Mouse (Mus musculus) heart, postnatal 0 days (tissue): ENCODE data around the gene 1110025L11Rik. TPM values are rescaled to one million over a fixed set of nuclear protein-coding genes. Genes with fewer than 3 reads are reported as not detected.

Experiments used
- ATAC-seq: fragments of 200-750 bp; cut with Nextera tagmentation; 2 replicates; pipeline ENCODE4 v1.8.0; 2017; ENCODE audit warnings: low read depth, moderate number of reproducible peaks, moderate library complexity; ENCODE audit not compliant: insufficient read depth
- DNase-seq: peaks from one replicate; pipeline ENCODE4 v3.0.0-alpha.2; 2016; ENCODE audit warnings: low spot score
- H3K27ac ChIP-seq: fragments of 300-500 bp; sonication (generic); 2 replicates; pipeline ENCODE4 v1.5.1; 2014; ENCODE audit warnings: low read depth, mild to moderate bottlenecking
- H3K27me3 ChIP-seq: fragments of 300-500 bp; sonication (generic); 2 replicates; pipeline ENCODE4 v1.6.1; 2014; ENCODE audit warnings: low read length, mixed read lengths; ENCODE audit not compliant: control insufficient read depth, insufficient read depth
- H3K36me3 ChIP-seq: fragments of 300-500 bp; sonication (generic); replicated peaks from 2 replicates; pipeline ENCODE4 v1.6.1; 2014; ENCODE audit warnings: low read length, mixed read lengths; ENCODE audit not compliant: control insufficient read depth, insufficient read depth
- H3K4me1 ChIP-seq: fragments of 300-500 bp; sonication (generic); 2 replicates; pipeline ENCODE4 v1.6.1; 2014; ENCODE audit warnings: antibody characterized with exemption; ENCODE audit not compliant: control insufficient read depth, insufficient read depth
- H3K4me2 ChIP-seq: fragments of 300-500 bp; sonication (generic); 2 replicates; pipeline ENCODE4 v1.6.1; 2014; ENCODE audit warnings: low read depth, mild to moderate bottlenecking, low read length, moderate library complexity
- H3K4me3 ChIP-seq: fragments of 300-500 bp; sonication (generic); 2 replicates; pipeline ENCODE4 v1.5.1; 2014; ENCODE audit warnings: low read depth, low read length
- H3K9ac ChIP-seq: fragments of 300-500 bp; sonication (generic); replicated peaks from 2 replicates; pipeline ENCODE4 v1.6.1; 2014; ENCODE audit warnings: low read depth, low read length, mixed read lengths
- H3K9me3 ChIP-seq: fragments of 300-500 bp; sonication (generic); replicated peaks from 2 replicates; pipeline ENCODE4 v1.6.1; 2016; ENCODE audit warnings: low read length; ENCODE audit not compliant: control insufficient read depth
- CTCF ChIP-seq: IDR thresholded peaks from 2 replicates; pipeline ENCODE4 v1.5.1; 2016; ENCODE audit warnings: antibody characterized with exemption, control low read depth, low read depth
- EP300 ChIP-seq: IDR thresholded peaks from 2 replicates; pipeline ENCODE4 v1.6.1; 2016; ENCODE audit warnings: antibody characterized with exemption, low read depth
- WGBS: fragments of 180-500 bp; shearing (Covaris S2); extraction: QIAGEN DNeasy Blood & Tissue Kit; methylation state at CpG from one replicate; pipeline ENCODE4 v1.1.7; 2014; 5-methylcytosine and 5-hydroxymethylcytosine counted together
- polyA plus RNA-seq: library from polyadenylated mRNA; unstranded; fragments of >200 nt; fragmentation: Nextera tagmentation; extraction: Ambion mirVana; gene quantifications from 2 replicates; pipeline ENCODE4 v1.2.1, GENCODE M21; 2015
- total RNA-seq: library from RNA; depleted of rRNA; stranded (reverse); fragments of >200 nt; gene quantifications from 2 replicates; pipeline ENCODE4 v1.2.3, GENCODE M21; 2014; ENCODE audit warnings: low replicate concordance; rRNA removed

Gene 1110025L11Rik
- total and polyA plus RNA-seq, 2 experiments from 2014 or later: not detected

DNA sequence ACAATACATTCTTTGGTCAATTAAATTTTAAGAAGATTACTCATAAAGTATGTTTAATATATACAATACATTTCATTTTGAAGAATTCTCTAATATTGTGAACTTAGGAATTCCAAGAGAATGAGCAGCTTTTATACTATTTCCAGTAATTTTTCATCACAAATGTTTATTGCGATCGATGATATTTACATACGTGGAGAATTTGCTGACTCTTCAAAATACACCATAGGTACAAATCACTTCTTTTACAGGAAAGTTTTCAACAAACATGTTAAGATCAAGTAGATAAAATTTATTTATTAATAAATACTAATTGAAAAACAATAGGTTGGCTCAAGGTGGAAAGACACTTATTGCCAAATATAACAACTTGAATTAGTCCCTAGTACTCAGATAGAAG, 49.8 kb downstream of the 1110025L11Rik start:
- no peaks in the 10 kb centered on the region for H3K9me3 ChIP-seq
- DNase-seq: no peak
- H3K4me2 ChIP-seq: no peak overlapping the region
- no peak overlapping the region for H3K4me3 ChIP-seq
- no peak for ATAC-seq
- 95% methylated on average over 3 of the region's 3 CpGs for WGBS
- no peaks in the 10 kb centered on the region for H3K36me3 ChIP-seq
- H3K4me1 ChIP-seq: no peaks in the 10 kb centered on the region
- no peak overlapping the region for H3K27ac ChIP-seq
- no peak overlapping the region for H3K9ac ChIP-seq
- TF ChIP-seq EP300 (no peak), CTCF (no peak)
- H3K27me3 ChIP-seq: no peaks in the 10 kb centered on the region

Other genes with a start within 250 kb of the 1110025L11Rik start
- not detected in 2 replicates for gene Krtap15, start 243.8 kb downstream of the 1110025L11Rik start, total RNA-seq
- not detected in 2 replicates for gene Krtap15, start 243.8 kb downstream of the 1110025L11Rik start, polyA plus RNA-seq
- gene Krtap14, start 237.9 kb downstream of the 1110025L11Rik start, total RNA-seq: not detected in 2 replicates
- not detected in 2 replicates for gene Krtap14, start 237.9 kb downstream of the 1110025L11Rik start, polyA plus RNA-seq
- not detected in 2 replicates for gene Krtap19-1, start 194.6 kb downstream of the 1110025L11Rik start, total RNA-seq
- gene Krtap19-1, start 194.6 kb downstream of the 1110025L11Rik start, polyA plus RNA-seq: not detected in 2 replicates
- not detected in 2 replicates for gene Krtap19-2, start 189.7 kb downstream of the 1110025L11Rik start, total RNA-seq
- not detected in 2 replicates for gene Krtap19-2, start 189.7 kb downstream of the 1110025L11Rik start, polyA plus RNA-seq
- gene Krtap19-3, start 186.0 kb downstream of the 1110025L11Rik start, total RNA-seq: not detected in 2 replicates
- not detected in 2 replicates for gene Krtap19-3, start 186.0 kb downstream of the 1110025L11Rik start, polyA plus RNA-seq
- not detected in 2 replicates for gene Krtap19-4, start 178.9 kb downstream of the 1110025L11Rik start, total RNA-seq
- not detected in 2 replicates for gene Krtap19-4, start 178.9 kb downstream of the 1110025L11Rik start, polyA plus RNA-seq
- not detected in 2 replicates for gene Krtap19-5, start 167.5 kb downstream of the 1110025L11Rik start, total RNA-seq
- gene Krtap19-5, start 167.5 kb downstream of the 1110025L11Rik start, polyA plus RNA-seq: not detected in 2 replicates
- gene Krtap19-9b, start 131.7 kb downstream of the 1110025L11Rik start, total RNA-seq: not detected in 2 replicates
- not detected in 2 replicates for gene Krtap19-9b, start 131.7 kb downstream of the 1110025L11Rik start, polyA plus RNA-seq
- gene Krtap16-3, start 101.1 kb downstream of the 1110025L11Rik start, total RNA-seq: not detected in 2 replicates
- not detected in 2 replicates for gene Krtap16-3, start 101.1 kb downstream of the 1110025L11Rik start, polyA plus RNA-seq
- gene Krtap22-2, start 53.2 kb downstream of the 1110025L11Rik start, total RNA-seq: not detected in 2 replicates
- gene Krtap22-2, start 53.2 kb downstream of the 1110025L11Rik start, polyA plus RNA-seq: not detected in 2 replicates
- gene Gm10229, start 48.7 kb downstream of the 1110025L11Rik start, total RNA-seq: not detected in 2 replicates
- not detected in 2 replicates for gene Gm10229, start 48.7 kb downstream of the 1110025L11Rik start, polyA plus RNA-seq
- gene Krtap6-1, start 32.3 kb downstream of the 1110025L11Rik start, total RNA-seq: not detected in 2 replicates
- not detected in 2 replicates for gene Krtap6-1, start 32.3 kb downstream of the 1110025L11Rik start, polyA plus RNA-seq
- not detected in 2 replicates for gene Gm10228, start 22.5 kb downstream of the 1110025L11Rik start, total RNA-seq
- gene Gm10228, start 22.5 kb downstream of the 1110025L11Rik start, polyA plus RNA-seq: not detected in 2 replicates
- not detected in 2 replicates for gene Krtap6-5, start 16.1 kb downstream of the 1110025L11Rik start, total RNA-seq
- gene Krtap6-5, start 16.1 kb downstream of the 1110025L11Rik start, polyA plus RNA-seq: not detected in 2 replicates
- gene Krtap6-3, start 20.0 kb upstream of the 1110025L11Rik start, total RNA-seq: not detected in 2 replicates
- gene Krtap6-3, start 20.0 kb upstream of the 1110025L11Rik start, polyA plus RNA-seq: not detected in 2 replicates
- gene Gm6358, start 76.8 kb upstream of the 1110025L11Rik start, total RNA-seq: not detected in 2 replicates
- not detected in 2 replicates for gene Gm6358, start 76.8 kb upstream of the 1110025L11Rik start, polyA plus RNA-seq
- not detected in 2 replicates for gene Gm10061, start 87.1 kb upstream of the 1110025L11Rik start, total RNA-seq
- not detected in 2 replicates for gene Gm10061, start 87.1 kb upstream of the 1110025L11Rik start, polyA plus RNA-seq
- gene Gm9789, start 94.0 kb upstream of the 1110025L11Rik start, total RNA-seq: not detected in 2 replicates
- not detected in 2 replicates for gene Gm9789, start 94.0 kb upstream of the 1110025L11Rik start, polyA plus RNA-seq
- gene Gm7735, start 105.5 kb upstream of the 1110025L11Rik start, total RNA-seq: not detected in 2 replicates
- gene Gm7735, start 105.5 kb upstream of the 1110025L11Rik start, polyA plus RNA-seq: not detected in 2 replicates
- gene 1110057P08Rik, start 110.7 kb upstream of the 1110025L11Rik start, total RNA-seq: not detected in 2 replicates
- gene 1110057P08Rik, start 110.7 kb upstream of the 1110025L11Rik start, polyA plus RNA-seq: not detected in 2 replicates
- not detected in 2 replicates for gene Krtap20-2, start 141.9 kb upstream of the 1110025L11Rik start, total RNA-seq
- not detected in 2 replicates for gene Krtap20-2, start 141.9 kb upstream of the 1110025L11Rik start, polyA plus RNA-seq